Mouse (Mus musculus) stomach, embryonic 14.5 days (tissue): ENCODE measurements around the gene Gm20521. TPM values are rescaled to one million over a fixed set of nuclear protein-coding genes. Genes with fewer than 3 reads are reported as not detected.
A peak's percentile ranks its signal among the peaks of the same experiment; 100 is the strongest.

Experiments
- ATAC-seq: fragments of 200-750 bp; cut with Nextera tagmentation; 2 replicates; pipeline ENCODE4 v1.8.0; 2017; ENCODE audit warnings: low read depth, moderate TSS enrichment; ENCODE audit not compliant: insufficient number of reproducible peaks, insufficient read depth, low FRiP score
- H3K27ac ChIP-seq: fragments of 300-500 bp; sonication (generic); 2 replicates; pipeline ENCODE4 v1.5.1; 2014; ENCODE audit warnings: mild to moderate bottlenecking, low read length, moderate library complexity, mixed read lengths
- H3K27me3 ChIP-seq: fragments of 300-500 bp; sonication (generic); 2 replicates; pipeline ENCODE4 v1.6.1; 2014; ENCODE audit warnings: low read length, control low read depth, mixed read lengths; ENCODE audit not compliant: control insufficient read depth, insufficient read depth
- H3K36me3 ChIP-seq: fragments of 300-500 bp; sonication (generic); 2 replicates; pipeline ENCODE4 v1.6.1; 2014; ENCODE audit warnings: mild to moderate bottlenecking, control low read depth, low read length, moderate library complexity, mixed read lengths; ENCODE audit not compliant: control insufficient read depth, insufficient read depth
- H3K4me1 ChIP-seq: fragments of 300-500 bp; sonication (generic); 2 replicates; pipeline ENCODE4 v1.6.1; 2014; ENCODE audit warnings: low read length, control low read depth, mixed read lengths; ENCODE audit not compliant: control insufficient read depth, insufficient read depth
- H3K4me2 ChIP-seq: fragments of 300-500 bp; sonication (generic); replicated peaks from 2 replicates; pipeline ENCODE4 v1.6.1; 2014; ENCODE audit warnings: low read depth, low read length, control low read depth
- H3K4me3 ChIP-seq: fragments of 300-500 bp; sonication (generic); 2 replicates; pipeline ENCODE4 v1.5.1; 2014; ENCODE audit warnings: low read depth, low read length, control low read depth
- H3K9ac ChIP-seq: fragments of 300-500 bp; sonication (generic); replicated peaks from 2 replicates; pipeline ENCODE4 v1.6.1; 2014; ENCODE audit warnings: low read depth, mild to moderate bottlenecking, control low read depth, low read length, moderate library complexity, mixed read lengths
- H3K9me3 ChIP-seq: fragments of 300-500 bp; sonication (generic); 2 replicates; pipeline ENCODE4 v1.6.1; 2016; ENCODE audit warnings: low read depth, low read length, control low read depth; ENCODE audit not compliant: control insufficient read depth
- WGBS: fragments of 180-500 bp; shearing (Covaris S2); extraction: QIAGEN DNeasy Blood & Tissue Kit; methylation state at CpG from one replicate; pipeline ENCODE4 v1.1.7; 2014; 5-methylcytosine and 5-hydroxymethylcytosine counted together
- polyA plus RNA-seq: library from polyadenylated mRNA; unstranded; fragments of >200 nt; fragmentation: Nextera tagmentation; extraction: Ambion mirVana; gene quantifications from 2 replicates; pipeline ENCODE4 v1.2.1, GENCODE M21; 2014

Gene Gm20521
- polyA plus RNA-seq, 1 experiment from 2014 or later = not detected

GRCm38 (mm10) chr14:54925349-54926342 lies 42.4 kb downstream of the Gm20521 start, which contains the start of gene Efs:
Gene Efs (minus strand): TSS chr14:54926126.
- WGBS = 2% methylated on average over 57 of the region's 57 CpGs
- Histone ChIP-seq H3K4me3 (peak within 1 kb of the TSS; percentile 64), H3K4me1 (peaks cover 22% of the 10 kb centered on the region), H3K36me3 (peaks cover 13% of the 10 kb centered on the region), H3K27me3 (no peaks in the 10 kb centered on the region), H3K27ac (peak within 1 kb of the TSS; percentile 100), H3K4me2 (peak within 1 kb of the TSS; percentile 86), H3K9me3 (peaks cover 6% of the 10 kb centered on the region; the same call in 1 of the 2 replicates), H3K9ac (peak within 1 kb of the TSS; percentile 98)
- peak; percentile 29; the same call in 1 of the 2 replicates for ATAC-seq

DNA sequence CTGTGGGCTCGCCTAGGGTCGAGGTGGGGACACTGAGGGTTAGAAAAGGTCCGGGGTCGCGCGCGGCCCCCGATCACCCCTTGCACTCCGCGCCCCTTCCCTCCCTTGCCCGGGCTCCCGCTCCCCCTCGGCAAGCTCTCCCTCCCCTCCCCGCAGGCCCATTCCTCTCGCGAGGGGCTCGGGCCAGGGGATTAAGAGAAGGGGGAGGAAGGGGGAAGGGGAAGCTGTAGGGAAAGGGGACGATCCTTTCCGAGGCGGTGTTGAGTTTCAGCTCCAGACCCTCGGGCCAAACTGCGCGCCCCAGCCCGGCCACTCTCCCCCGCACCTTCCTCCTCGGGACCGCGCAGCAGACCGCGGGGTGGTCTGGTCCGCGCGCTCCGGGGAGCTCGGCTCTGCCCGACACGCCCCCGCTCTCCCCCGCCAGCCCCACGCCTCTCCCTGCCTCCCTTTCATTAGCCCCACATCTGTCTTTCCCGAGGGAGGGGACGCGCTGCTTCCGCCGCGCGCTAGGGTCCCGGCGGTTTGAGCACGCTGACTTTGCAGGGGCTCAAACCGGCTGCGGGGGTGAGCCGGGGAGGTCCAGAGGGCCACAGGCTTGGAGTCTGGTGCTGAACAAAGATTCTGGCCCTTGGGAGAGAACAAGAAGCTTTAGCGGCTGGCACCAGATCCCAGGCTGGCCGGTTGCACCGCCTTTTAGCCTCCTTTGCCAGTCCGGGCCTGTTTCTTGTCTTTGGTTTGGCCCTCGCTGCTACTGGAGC lies 43.3 kb downstream of the Gm20521 start:
- Histone ChIP-seq H3K27me3 (no peaks in the 10 kb centered on the region), H3K4me1 (peaks cover 24% of the 10 kb centered on the region), H3K9me3 (0 out of 2 replicates have a peak, but pooled peaks cover 4% of the 10 kb centered on the region), H3K27ac (peak overlapping the region; percentile 100), H3K4me2 (peak overlapping the region; percentile 86), H3K4me3 (peak overlapping the region; percentile 64), H3K36me3 (peaks cover 4% of the 10 kb centered on the region), H3K9ac (peak overlapping the region; percentile 98)
- peak; percentile 84 for ATAC-seq
- WGBS = under 1% methylated on average over 42 of the region's 58 CpGs

DNA sequence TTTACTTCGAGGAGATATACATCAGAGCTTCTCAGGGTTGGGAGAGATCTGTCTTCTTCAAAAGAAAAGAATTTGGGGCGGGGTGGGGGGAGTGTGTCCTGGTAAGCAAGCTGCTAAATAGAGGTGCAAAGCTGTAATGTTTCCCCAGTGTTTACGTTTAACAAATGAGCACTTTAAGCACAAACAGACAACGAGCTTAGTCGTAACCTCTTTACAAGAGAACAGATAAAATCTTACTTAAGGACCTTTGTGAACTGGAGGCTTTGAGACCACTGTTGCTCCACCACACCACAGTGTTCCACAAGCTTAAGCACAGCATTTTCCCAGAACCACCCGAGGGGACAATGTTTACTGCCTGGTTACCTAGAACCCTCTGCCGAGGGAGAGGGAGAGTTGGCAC lies 44.1 kb downstream of the Gm20521 start:
- Histone ChIP-seq H3K27me3 (no peaks in the 10 kb centered on the region), H3K36me3 (peaks cover 4% of the 10 kb centered on the region; the same call in 1 of the 2 replicates), H3K9me3 (no peaks in the 10 kb centered on the region), H3K4me2 (peak overlapping the region; percentile 86), H3K4me1 (peaks cover 25% of the 10 kb centered on the region), H3K27ac (peak overlapping the region; percentile 100), H3K4me3 (peak overlapping the region; percentile 64), H3K9ac (peak overlapping the region; percentile 98)
- 8% methylated on average over 7 of the region's 7 CpGs for WGBS
- no peak for ATAC-seq

- ATAC-seq = no peak
- Histone ChIP-seq H3K9me3 (no peaks in the 10 kb centered on the region), H3K27me3 (no peaks in the 10 kb centered on the region), H3K4me1 (peaks cover 19% of the 10 kb centered on the region), H3K9ac (no peak overlapping the region), H3K36me3 (no peaks in the 10 kb centered on the region), H3K27ac (no peak overlapping the region), H3K4me3 (no peak overlapping the region), H3K4me2 (no peak overlapping the region)
- 57% methylated on average over 5 of the region's 5 CpGs for WGBS
Observed at GRCm38 (mm10) chr14:54929801-54930200, 46.6 kb downstream of the Gm20521 start.

DNA sequence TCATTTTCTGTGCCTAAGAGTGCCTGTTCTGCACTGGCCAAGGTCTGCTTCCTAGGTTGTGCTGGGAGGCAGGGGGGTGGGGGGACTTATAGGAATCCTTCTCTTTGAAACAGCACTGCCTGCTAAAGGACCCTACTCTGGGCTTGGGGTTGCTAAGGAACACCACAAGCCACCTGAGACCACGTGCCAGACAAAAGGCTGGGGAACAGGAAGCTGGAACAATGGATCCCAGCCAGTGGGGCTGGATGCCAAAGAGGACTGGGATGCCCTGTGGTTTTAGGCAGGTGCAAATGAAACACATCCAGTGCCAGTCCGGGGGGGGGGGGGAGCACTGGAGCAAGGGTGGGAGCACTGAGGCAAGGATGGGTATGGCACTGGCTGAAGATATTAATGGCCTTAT lies 47.2 kb downstream of the Gm20521 start:
- 40% methylated on average over 2 of the region's 2 CpGs for WGBS
- no peak for ATAC-seq
- Histone ChIP-seq H3K27me3 (no peaks in the 10 kb centered on the region), H3K4me1 (peaks cover 19% of the 10 kb centered on the region), H3K27ac (no peak overlapping the region), H3K36me3 (no peaks in the 10 kb centered on the region), H3K4me3 (no peak overlapping the region), H3K9me3 (no peaks in the 10 kb centered on the region), H3K9ac (no peak overlapping the region), H3K4me2 (no peak overlapping the region)

DNA sequence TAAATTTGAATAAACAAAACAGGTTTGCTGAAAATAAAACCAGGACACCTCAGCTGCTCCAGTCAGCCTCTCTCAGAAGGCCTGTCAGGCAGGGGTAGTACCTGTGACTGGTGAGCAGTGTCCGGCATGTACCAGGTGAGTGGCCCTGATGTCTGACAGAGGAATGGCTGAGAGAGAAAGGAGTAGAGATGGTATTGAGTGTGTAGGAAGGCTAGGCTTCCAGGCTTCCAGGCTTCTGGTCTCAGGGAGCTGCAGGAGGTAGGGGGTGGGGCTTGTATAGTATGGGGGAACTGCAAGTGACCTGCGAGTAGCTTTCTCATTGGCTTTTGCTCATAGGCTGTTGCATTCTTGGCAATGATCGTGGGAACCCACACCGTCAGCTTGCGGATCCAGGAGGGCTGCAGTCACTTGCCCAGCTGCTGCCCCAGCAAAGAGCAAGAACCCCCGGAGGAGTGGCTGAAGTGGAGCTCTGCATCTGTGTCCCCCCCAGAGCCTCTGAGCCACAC lies 49.5 kb downstream of the Gm20521 start, which contains the start of gene Il25:
Gene Il25 (plus strand): TSS at position 51 of the 506 bp plus-strand sequence.
- no peaks in the 10 kb centered on the region for H3K9me3 ChIP-seq
- H3K27me3 ChIP-seq = no peaks in the 10 kb centered on the region
- no peak within 1 kb of the TSS for H3K27ac ChIP-seq
- H3K4me2 ChIP-seq = no peak within 1 kb of the TSS
- 18% methylated on average over 6 of the region's 6 CpGs for WGBS
- no peak within 1 kb of the TSS for H3K4me3 ChIP-seq
- peaks cover 13% of the 10 kb centered on the region for H3K4me1 ChIP-seq
- H3K36me3 ChIP-seq = no peaks in the 10 kb centered on the region
- ATAC-seq = no peak; the same call in 1 of the 2 replicates
- no peak within 1 kb of the TSS for H3K9ac ChIP-seq

- 33% methylated on average over 8 of the region's 8 CpGs for WGBS
- no peak for ATAC-seq
- H3K36me3 ChIP-seq = no peaks in the 10 kb centered on the region
- H3K27ac ChIP-seq = peak within 1 kb of the TSS; percentile 78
- H3K4me3 ChIP-seq = no peak within 1 kb of the TSS
- H3K4me2 ChIP-seq = no peak within 1 kb of the TSS
- no peaks in the 10 kb centered on the region for H3K27me3 ChIP-seq
- no peaks in the 10 kb centered on the region for H3K9me3 ChIP-seq
- 0 out of 2 replicates have a peak within 1 kb of the TSS, but pooled peaks have one; percentile 10 for H3K9ac ChIP-seq
- H3K4me1 ChIP-seq = peaks cover 7% of the 10 kb centered on the region
Observed at GRCm38 (mm10) chr14:54935904-54936830, 52.9 kb downstream of the Gm20521 start, which contains the start of gene Cmtm5. Gene Cmtm5 (plus strand): TSS chr14:54936261.
